Mouse (Mus musculus) embryo, embryonic 11 days (tissue): ENCODE data around the gene Tnik.
A peak's percentile ranks its signal among the peaks of the same experiment; 100 is the strongest.

ENCODE experiments used
- DNase-seq: peaks from one replicate; pipeline ENCODE4 v3.0.0-alpha.2; 2015

Gene Tnik

DNA sequence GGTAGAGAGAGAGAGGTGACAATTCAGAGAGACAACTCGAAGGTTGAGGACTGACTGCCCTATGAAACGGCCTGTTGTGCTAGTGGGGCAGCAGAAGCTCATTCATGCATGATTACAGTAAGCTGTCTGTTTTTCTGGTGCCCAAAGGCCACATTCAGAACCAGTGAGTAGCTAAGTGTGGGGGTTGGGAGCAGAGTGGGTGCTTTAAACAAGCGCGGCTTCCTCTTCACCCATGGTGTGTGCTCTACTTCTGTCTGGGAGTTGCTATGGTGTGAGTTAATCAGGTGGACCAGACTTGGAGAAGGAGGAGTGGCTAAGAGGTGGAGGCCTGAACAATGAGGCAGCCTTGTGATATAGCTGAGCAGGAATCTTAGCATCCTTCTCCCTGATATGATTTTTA, 2.2 kb downstream of the Tnik start:
- DNase-seq = no peak

DNA sequence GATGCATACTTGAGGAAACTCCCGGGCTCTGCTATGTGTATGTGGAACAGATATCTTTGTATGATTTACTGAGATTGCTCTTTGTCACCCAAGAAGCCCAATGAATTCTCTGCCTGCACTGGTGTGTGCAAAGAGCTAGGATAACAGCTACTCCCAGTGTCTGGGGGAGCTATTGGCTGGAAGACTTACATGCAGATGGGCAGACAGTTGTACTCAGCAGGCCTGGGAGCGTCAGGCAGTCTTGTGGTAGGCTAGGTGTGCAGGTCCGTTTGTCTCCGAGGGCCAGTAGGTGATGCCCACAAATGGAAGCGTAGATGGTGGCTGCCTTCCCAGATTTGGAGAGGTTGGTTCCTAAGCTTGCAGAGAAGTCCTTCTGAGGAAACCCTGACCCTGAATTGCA, 2.6 kb downstream of the Tnik start:
- no peak for DNase-seq

DNA sequence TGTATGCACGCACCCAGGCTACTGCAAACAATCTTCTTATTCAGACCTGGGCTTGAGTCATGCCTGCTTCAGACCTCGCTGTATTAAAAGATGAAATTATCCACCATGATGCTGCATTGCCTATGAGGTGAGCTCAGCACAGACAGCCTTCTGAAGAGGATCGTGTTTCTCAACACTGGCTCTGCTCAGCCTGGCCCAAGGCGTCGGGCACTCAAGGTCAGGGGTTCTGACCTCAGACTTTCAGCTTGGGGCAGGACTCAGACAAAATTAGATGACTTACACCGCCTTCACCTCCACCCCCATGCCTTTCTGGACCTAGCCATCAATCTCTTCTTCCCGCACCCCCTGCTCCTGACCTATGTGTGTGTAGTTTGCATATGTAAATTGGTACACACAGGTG, 4.2 kb downstream of the Tnik start:
- DNase-seq = no peak

DNA sequence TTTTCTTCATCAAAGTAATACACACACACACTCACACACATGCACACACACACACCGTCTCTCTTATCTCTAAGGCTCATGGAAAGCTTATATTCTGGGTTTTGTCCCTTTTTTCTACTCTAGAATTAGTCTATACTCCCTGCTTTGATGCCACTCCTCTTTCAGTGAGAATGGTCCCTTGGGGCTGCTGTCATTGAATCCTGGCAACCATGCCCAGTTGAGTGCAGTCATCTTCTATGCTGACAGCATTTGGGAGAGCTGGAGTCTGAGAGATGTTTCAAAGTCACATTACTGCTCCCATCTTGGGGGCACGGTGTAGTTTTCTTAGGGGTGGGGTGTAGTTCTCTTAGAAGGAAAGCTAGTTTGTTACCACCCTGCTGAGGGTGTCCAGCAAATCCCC, 6.7 kb downstream of the Tnik start:
- no peak for DNase-seq

DNA sequence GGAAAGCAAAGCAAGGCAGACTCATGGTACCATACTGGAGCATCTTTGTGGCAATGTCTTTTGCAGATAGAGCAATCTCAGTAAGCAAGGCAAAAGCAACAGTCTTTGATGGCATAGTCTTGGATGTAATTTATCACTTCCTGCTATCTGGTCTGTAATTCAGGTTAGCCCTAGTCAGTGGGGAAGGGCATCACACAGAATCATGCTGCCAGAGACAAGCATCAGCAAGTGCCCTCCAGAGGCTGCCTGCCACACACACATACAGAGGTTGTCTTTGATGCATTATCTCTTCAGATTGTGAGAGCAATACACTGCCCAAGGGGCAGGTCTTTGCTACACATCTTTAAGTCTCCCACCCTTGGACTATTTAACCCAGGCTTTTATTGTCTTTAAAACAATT, 8.9 kb downstream of the Tnik start:
- no peak for DNase-seq

DNA sequence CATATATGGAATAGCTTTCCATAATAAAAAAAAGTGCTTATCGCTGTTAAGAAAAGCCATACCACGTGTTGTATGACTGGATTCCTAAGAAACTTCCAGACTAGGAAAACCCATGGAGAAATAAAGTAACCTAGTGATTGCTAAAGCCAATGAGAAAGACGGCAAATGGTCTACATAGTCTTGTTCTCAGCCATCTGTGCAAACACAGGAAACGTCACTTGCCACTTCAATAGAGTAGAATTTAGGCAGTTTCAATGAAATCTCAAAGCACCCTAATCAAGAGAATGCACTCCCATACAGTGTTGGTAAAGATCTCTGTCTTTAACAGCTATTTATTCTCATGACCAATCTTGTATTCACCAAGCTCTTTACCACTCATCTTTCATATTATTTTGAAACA, 11.7 kb downstream of the Tnik start:
- no peak for DNase-seq

DNA sequence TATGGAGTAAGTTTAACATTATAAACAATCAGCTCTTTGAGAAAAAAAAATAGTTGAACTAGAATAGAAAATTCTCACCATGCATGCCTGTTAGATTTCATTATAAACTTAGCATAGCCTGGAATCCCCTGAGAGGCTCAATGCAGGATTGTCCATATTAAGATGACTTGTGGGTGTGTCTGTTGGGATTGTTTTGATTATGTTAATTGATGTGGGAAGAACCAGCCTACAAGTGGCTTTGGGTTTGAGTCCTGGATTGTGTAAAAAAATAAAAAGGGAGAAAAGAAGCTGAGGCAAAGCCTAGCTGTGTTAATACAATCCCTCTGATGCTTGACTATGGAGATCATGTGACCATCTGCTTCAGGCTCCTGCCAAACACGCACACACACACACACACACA, 26.7 kb downstream of the Tnik start:
- no peak for DNase-seq

DNA sequence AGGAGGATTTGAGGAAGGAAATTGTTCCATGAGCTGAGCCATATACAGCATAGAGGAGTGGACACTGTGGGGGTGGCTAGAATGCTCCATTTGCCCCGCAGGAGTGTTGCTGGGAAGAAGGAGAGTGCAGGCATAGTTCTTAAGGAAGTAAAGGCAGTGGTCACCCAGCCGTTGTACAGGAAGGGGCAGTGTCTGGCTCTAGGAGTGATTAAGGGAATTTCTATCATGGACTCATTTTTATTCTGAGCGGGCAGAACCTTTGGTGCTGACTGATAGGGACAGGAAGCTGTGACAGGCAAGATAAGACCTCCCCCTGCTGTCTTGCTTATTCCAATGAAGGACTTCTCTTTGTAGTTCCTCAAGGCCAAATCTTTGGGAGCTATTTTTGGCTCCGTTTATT, 38.4 kb downstream of the Tnik start:
- DNase-seq = no peak

DNA sequence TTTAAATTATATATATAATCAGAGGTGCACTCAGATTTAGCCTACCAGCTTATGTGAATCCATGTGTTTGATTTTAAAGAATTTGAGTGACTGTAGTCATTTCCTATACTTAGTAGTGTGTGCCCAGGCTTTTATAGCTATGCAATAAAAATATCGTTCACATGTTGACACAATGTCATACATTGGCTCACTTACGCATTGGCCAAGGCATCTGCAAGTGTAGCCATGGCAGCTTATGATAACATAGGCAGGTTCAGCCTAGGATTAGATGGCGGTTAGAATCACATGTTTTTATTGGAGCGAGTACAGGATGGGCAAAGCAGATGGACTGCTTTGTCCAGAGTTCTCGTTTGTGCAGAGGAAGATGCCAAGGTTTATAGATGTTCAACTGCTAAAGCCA, 40.9 kb downstream of the Tnik start:
- DNase-seq = no peak

DNA sequence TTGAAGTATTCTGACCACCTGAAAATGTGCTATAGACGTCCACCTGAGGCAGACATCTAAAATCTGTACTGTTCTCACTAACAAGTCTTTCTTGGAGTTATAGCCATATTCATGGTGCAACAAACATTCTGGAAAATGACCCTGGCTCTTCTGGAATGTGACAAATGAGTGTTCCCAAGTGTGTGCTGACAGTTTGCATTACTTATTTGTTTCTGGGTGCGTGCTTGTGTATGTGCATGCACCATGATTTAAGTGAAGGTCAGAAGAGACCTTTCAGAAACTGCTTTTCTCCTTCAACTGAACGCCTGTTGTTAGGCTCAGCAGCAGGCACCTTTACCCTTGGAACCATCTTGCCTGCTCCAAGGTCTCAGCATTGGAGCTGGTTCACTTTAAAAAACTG, 43.8 kb downstream of the Tnik start:
- no peak for DNase-seq

DNA sequence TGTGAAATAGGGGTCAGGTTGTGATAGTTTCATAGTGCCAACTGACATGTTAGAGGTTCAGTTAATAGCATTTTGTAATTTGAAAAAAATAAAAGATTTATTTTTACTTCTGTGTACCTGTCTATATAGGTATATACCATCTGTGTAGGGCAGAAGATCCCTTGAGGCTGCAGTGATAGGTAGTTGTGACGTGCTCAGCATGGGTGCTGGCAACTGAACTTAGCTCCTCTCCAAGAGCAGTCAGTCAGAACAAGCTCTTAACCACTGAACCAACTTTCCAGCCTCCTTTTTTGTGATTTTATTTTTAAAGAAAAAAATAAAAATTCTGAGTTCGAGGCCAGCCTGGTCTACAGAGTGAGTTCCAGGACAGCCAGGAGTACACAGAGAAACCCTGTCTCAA, 51.4 kb downstream of the Tnik start:
- DNase-seq = no peak

DNA sequence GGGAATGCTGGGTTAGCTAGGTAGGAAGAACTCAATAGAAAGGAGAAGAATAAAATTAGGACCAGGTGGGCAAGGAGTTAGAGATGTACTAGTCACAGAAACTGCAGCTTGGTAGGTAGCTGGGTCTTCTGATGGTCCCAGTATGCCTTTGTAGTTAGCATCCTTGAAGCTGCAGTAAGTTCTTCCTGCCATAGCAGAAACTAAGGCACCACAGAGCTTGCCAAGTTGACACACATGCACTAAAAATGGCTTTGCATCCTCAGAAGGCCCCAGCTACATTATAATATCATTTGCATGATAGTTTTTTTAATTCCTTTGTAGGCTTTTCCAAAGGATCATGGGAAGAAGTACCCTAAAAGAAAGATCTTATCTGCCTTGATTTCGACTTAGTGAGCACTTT, 54.3 kb downstream of the Tnik start:
- DNase-seq = no peak

DNA sequence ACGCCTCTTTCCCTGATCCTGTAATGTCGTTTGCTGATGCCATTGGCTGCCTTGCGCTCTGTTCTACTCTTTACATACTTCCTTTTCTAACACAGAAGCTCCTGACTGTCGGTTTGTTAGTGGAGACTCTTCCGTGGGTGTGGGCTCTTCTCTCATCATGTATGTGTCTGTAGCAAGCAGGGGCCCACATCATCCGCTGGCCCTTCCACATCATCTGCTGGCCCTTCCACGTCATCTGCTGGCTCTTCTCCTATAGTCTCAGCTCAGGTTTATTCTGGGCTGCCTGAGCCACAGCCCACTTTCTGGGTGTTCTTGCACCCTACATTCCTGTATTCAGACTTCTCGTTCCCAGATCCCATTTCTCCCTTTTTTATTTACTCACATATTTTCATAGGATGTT, 58.6 kb downstream of the Tnik start:
- DNase-seq = no peak

DNA sequence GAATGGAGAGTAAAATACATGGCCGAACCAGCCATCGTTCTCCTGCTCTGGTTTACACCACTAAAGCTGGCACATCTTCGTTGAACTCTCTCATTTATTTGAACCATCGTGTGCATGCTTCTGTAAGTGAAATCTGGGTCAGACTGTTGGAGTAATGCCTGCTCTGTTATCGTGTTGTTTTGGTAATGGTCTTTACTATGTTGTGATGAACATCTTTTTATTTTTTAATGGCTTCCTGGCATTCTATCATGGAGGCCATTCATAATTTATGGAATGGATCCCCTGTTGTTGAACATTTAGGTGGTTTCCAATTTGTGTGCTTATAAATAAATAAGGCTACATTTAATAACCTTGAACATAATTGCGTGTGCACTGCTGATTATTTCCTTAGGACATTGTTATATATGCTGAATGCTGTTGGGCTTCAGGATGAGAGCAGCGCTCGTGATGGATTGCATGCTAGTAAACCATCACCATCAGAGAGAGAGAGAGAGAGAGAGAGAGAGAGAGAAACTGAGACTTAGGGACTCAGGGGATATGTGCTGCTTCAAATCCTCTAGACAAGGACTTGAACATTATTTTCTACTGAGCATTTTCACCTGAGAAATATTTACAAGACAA, 62.7 kb downstream of the Tnik start:
- no peak for DNase-seq

DNA sequence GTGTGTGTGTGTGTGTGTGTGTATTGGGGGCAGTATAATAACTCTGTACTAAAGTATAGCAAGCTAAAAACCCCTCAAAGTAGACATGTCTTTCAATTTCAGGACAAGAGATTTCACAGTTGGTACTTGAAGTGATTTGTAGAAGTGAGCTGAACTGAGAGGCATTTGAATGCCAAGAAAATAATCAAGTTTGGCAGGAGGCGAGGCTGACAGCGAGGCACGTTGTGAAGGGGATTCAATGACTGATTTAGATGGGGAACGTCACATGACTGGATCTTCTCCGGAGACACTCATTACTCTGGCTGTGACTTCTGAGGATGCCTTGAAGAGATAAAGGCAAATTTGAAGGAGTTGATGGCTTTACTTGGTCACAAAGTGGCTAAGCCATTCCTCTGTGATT, 69.3 kb downstream of the Tnik start:
- no peak for DNase-seq

DNA sequence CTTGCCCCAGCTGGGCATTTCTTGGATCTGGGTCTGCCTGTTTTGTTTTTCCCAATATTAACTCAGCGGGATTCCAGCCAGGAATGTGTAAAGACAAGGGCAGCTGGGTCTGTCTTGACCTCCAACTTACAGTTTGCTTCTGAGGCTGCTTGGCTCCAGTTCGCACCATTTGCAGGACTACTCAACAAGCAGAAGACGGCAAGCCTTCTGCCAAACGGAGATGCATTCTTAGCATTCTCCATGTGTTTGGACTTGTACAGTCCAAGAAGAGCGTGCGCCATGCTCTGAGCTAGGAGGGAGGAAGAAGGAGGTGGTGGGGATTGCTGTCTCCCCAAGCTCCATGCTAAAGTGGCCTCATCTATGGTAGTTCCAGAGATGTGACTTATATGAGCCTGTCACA, 70.9 kb downstream of the Tnik start:
- peak; percentile 13 for DNase-seq

DNA sequence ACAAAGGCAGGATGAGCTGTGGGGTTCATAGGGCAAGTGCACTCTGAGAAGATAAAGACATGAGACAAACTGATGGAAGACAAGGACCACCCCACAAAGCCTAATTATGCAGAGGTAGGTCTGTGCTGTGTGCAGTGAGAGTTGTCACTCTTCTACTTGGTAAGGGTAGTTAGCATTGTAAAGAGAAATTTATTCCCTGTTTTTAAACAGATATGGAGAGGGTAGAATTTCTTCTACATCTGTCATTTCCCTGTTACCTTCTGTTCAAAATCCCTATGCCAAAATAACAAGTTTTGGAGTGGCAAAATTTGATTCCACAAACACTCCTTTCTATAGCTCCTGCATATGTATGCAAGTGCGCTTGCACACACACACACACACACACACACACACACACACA, 71.5 kb downstream of the Tnik start:
- no peak for DNase-seq

DNA sequence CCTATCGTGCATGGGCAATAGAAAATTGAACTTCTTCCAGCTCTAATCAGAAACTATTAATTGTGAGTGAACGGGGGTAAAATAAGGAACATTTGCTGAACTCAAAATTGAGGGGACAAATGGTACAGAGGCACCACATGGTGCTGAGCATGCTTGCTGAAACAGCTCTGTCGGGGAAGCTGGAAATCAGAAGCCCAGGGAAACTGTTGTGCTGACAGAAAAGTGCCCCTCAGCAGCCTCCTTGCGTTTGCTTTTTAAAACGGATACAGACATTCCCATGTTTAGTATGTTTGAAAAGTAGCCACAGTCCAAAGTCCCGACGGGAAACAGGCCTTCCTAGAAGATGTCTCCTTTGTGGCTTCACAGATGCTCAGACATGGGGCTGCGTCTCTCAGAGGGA, 77.1 kb downstream of the Tnik start:
- no peak for DNase-seq

DNA sequence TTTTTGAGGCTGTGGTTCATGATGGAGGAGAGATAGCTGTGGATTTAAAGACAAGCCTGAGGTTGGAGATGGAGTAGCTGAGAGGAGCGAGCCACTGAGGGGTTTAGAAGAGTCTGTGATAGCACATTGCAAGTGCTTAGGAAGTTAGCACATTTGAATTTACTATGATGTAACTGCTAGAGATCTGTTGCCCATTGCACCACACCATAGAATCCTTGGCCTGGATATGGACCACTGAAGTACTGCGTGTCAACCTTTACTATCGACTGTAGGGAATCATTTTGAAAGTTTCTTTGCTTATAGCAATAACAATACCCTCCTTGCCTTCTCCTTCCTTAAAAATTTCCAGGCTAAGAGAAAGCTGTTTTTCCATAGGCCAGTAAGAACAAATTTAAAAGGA, 80.2 kb downstream of the Tnik start:
- no peak for DNase-seq

DNA sequence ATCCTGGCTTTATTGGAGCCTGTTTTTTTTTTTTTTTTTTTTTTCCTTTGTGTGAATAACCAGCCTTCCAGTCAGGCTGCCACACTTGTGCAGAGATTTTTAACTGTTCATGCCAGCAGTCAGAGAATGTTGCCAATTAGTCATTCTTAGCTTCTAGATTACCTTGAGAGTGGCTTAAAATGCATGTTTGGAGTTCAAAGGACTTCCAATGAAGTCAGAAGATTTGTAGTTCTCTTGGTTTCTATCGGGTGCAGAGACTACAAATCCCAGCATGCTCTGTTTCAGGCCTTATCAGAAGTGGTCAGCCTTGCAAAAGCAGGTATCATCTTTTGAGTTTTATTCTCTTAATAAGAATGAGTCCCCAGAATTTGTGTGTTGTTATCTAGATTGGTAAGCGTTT, 80.6 kb downstream of the Tnik start:
- DNase-seq = no peak

DNA sequence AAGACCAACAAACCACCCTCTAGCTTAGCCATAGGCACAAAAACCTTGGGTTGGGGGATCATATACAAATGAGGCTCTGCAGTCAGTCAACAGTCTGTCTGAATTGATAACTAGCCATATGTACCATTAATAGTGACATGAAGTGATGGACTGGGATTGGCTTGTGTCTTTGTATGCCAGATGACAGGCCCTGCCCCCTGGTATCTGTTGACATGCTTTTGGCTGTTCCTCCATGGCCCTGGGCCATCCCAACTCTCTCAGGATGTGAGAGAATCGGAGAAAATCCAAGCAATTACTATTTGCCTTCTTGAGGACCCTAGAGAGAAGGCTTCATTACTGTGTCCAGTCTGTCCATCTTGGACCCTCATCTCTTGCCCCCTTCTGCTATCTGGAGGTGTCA, 82.4 kb downstream of the Tnik start:
- DNase-seq = no peak

DNA sequence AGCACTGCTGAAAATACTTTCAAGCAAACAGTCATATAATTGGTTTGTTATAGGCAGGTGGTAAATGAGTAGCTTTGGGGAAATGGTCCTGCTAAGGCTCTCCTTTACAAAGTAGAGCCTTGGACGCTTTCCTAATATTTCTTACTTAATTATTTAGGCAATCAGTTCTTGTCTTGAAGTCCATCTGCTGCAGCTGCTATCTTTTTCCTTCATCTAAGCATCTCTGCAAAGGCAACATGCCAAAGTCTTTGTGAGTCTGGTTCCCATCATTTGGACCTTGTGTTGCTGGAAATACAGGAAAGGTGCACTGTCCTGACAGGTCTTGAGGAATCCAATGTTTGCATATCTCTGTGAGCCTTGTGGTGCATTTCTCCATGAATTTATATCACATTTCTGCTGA, 82.9 kb downstream of the Tnik start:
- no peak for DNase-seq

DNA sequence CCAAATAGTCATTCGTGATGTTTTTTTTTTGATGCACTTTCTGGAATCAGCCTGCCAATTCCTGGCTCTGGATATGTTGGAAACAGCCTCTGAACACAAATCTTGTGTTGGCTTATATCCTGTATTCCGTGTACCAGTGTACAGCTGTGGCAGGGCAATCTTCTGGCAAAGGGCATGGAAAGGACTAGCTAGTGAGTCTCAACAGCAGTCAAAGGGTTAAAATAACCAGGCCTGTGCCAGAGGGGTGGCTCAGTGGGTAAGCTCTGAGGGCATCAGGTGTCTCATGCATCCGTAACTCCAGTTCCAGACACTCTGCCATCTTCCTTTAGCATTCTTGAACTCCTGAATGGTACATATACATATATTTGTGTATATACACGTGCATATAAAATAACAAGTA, 83.5 kb downstream of the Tnik start:
- no peak for DNase-seq

DNA sequence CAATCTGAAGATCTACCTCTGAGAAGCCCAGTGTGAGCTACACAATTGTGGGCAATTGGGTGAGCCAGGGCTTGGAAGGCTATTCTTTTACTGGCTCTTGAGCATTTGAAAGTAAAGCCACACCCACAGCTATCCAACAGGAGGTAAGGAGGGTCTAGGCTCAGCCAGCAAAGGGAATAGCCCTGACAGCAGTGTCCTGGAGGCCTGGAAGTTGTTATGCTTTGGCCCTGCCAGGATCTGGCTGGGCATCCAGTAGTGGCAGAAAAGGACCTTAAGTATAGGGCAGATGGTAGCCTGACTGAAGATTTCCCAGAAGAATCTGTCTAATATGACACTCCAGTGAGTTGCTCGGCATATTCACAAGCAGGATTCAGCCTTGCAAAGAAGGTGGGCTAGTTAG, 85.7 kb downstream of the Tnik start:
- DNase-seq = no peak

DNA sequence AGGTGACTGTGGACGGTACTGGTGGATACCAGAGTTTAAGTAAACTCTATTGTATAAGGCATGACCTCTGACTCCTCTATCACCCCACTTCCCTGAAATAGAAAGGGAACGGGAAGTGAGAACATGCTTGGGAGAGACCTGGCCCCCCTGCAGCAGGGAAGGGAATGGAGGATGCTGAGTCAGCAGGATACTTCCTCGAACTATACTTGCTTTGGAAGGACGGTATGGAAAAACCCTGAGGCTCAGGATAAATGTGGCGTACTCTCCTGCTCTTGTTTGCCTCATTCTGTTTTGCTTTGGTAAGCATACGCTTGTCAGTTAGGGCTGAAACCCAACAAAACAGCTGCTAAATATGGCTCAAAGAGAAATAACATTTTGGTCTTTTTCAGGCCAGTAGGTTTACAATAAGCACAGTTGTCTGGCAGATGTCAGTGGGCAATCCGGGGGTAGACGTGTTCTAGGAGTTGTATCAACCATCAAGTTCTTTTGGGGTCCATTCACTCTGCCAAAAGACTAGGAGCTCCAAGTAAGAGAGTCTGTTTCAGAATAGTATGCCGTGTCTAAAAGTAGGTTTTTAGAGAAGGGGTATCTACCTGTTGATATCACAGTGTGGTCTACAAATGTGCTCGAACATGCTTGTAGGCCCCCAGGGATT, 87.3 kb downstream of the Tnik start:
- DNase-seq = no peak

DNA sequence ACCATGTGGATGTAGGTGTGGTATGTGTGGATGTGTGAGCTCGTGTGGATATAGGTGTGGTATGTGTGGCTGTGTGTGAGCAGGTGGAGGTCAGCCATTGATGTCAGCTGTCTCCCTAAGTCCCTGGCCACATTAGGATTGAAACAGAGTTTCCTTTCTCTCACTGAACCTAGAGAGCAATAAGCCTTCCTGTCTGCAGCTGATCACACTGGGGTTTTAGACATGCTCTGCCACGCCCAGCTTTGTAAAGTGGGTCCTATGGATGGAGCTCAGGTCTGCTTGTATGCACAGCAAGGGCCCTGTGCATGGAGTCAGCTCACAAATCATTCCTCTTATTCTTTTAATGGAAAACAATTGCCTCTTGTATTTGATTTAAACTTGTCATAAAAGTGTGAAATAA, 95.4 kb downstream of the Tnik start:
- no peak for DNase-seq
